Mouse (Mus musculus) adrenal gland, postnatal 25 days (tissue): ENCODE measurements around the gene Ryr3. TPM values are rescaled to one million over a fixed set of nuclear protein-coding genes. Genes with fewer than 3 reads are reported as not detected.

Experiments
- DNase-seq: peaks from one replicate; pipeline ENCODE4 v3.0.0; 2021; ENCODE audit warnings: mixed read lengths
- total RNA-seq: library from RNA; stranded (reverse); gene quantifications from 2 replicates; pipeline ENCODE4 v1.2.3, GENCODE M21; 2021

Ryr3 gene
- total RNA-seq, 1 experiment from 2014 or later, result 1.1 TPM

- no peak for DNase-seq
Observed at GRCm38 (mm10) chr2:112910579-112910978, 306.3 kb downstream of the Ryr3 start.

GRCm38 (mm10) chr2:112909142-112909541 is 307.8 kb downstream of the Ryr3 start:
- no peak for DNase-seq

- no peak for DNase-seq
Observed at GRCm38 (mm10) chr2:112900747-112901146, 316.1 kb downstream of the Ryr3 start.

- DNase-seq, result no peak
Observed at GRCm38 (mm10) chr2:112884456-112885114, 332.3 kb downstream of the Ryr3 start.

- no peak for DNase-seq
Observed at GRCm38 (mm10) chr2:112881805-112882204, 335.1 kb downstream of the Ryr3 start.

- no peak for DNase-seq
Observed at GRCm38 (mm10) chr2:112881376-112881775, 335.5 kb downstream of the Ryr3 start.

GRCm38 (mm10) chr2:112877404-112877803 is 339.5 kb downstream of the Ryr3 start:
- no peak for DNase-seq

GRCm38 (mm10) chr2:112866043-112866551 is 350.8 kb downstream of the Ryr3 start:
- DNase-seq, result no peak

- DNase-seq, result no peak
Observed at GRCm38 (mm10) chr2:112861792-112862191, 355.1 kb downstream of the Ryr3 start.

- no peak for DNase-seq
Observed at GRCm38 (mm10) chr2:112845583-112846512, 371.0 kb downstream of the Ryr3 start.

- DNase-seq, result no peak
Observed at GRCm38 (mm10) chr2:112842877-112843276, 374.0 kb downstream of the Ryr3 start.

- no peak for DNase-seq
Observed at GRCm38 (mm10) chr2:112831423-112832305, 385.2 kb downstream of the Ryr3 start.

GRCm38 (mm10) chr2:112826571-112826970 is 390.3 kb downstream of the Ryr3 start:
- DNase-seq, result no peak

- no peak for DNase-seq
Observed at GRCm38 (mm10) chr2:112822721-112823120, 394.2 kb downstream of the Ryr3 start.

GRCm38 (mm10) chr2:112819059-112819458 is 397.8 kb downstream of the Ryr3 start:
- DNase-seq, result no peak

GRCm38 (mm10) chr2:112816976-112817375 is 399.9 kb downstream of the Ryr3 start:
- no peak for DNase-seq

GRCm38 (mm10) chr2:112815960-112816359 is 400.9 kb downstream of the Ryr3 start:
- no peak for DNase-seq

- DNase-seq, result no peak
Observed at GRCm38 (mm10) chr2:112812637-112813402, 404.1 kb downstream of the Ryr3 start.

GRCm38 (mm10) chr2:112806015-112806414 is 410.9 kb downstream of the Ryr3 start:
- no peak for DNase-seq

GRCm38 (mm10) chr2:112799995-112800353 is 416.9 kb downstream of the Ryr3 start:
- peak; percentile 51 for DNase-seq

- no peak for DNase-seq
Observed at GRCm38 (mm10) chr2:112799351-112799994, 417.4 kb downstream of the Ryr3 start.
